Mouse (Mus musculus): ENCODE measurements around the gene Eefsec. TPM values are rescaled to one million over a fixed set of nuclear protein-coding genes. Genes with fewer than 3 reads are reported as not detected.

The Eefsec gene
- polyA plus RNA-seq, 1 experiment from 2014 or later: 42.8 TPM

- H3K4me2 ChIP-seq: no peak overlapping the region
- no peak overlapping the region for H3K27ac ChIP-seq
- H3K4me1 ChIP-seq: no peaks in the 10 kb centered on the region
- no peak overlapping the region for H3K4me3 ChIP-seq (replicated peaks)
- H3K27me3 ChIP-seq: no peaks in the 10 kb centered on the region
- 17% methylated on average over 1 of the region's 1 CpGs for WGBS
- no peaks in the 10 kb centered on the region for H3K36me3 ChIP-seq
- 0 out of 2 replicates have a peak, but pooled peaks cover 3% of the 10 kb centered on the region for H3K9me3 ChIP-seq (replicated peaks)
- no peak overlapping the region for H3K9ac ChIP-seq
- ATAC-seq (replicated peaks; ENCODE audit: low FRiP score): no peak; the same call in 1 of the 2 replicates
Measured at GRCm38 (mm10) chr6:88363475-88364012, 82.8 kb downstream of the Eefsec start.

GRCm38 (mm10) chr6:88361096-88361495 lies 85.2 kb downstream of the Eefsec start:
- no peak overlapping the region for H3K4me3 ChIP-seq (replicated peaks)
- H3K9me3 ChIP-seq (replicated peaks): 0 out of 2 replicates have a peak, but pooled peaks cover 3% of the 10 kb centered on the region
- H3K4me1 ChIP-seq: no peaks in the 10 kb centered on the region
- WGBS: 70% methylated on average over 1 of the region's 1 CpGs
- H3K27ac ChIP-seq: no peak overlapping the region
- H3K27me3 ChIP-seq: no peaks in the 10 kb centered on the region
- H3K9ac ChIP-seq: no peak overlapping the region
- no peaks in the 10 kb centered on the region for H3K36me3 ChIP-seq
- ATAC-seq (replicated peaks; ENCODE audit: low FRiP score): no peak
- H3K4me2 ChIP-seq: no peak overlapping the region

- Histone ChIP-seq H3K4me1 (no peaks in the 10 kb centered on the region), H3K27ac (no peak overlapping the region), H3K9me3 (replicated peaks) (0 out of 2 replicates have a peak, but pooled peaks cover 3% of the 10 kb centered on the region), H3K27me3 (no peaks in the 10 kb centered on the region), H3K4me2 (no peak overlapping the region), H3K9ac (no peak overlapping the region), H3K36me3 (peaks cover 7% of the 10 kb centered on the region; the same call in 1 of the 2 replicates), H3K4me3 (replicated peaks) (no peak overlapping the region)
- ATAC-seq (replicated peaks; ENCODE audit: low FRiP score): no peak
Measured at GRCm38 (mm10) chr6:88358210-88358609, 88.1 kb downstream of the Eefsec start.

- no peak overlapping the region for H3K4me2 ChIP-seq
- ATAC-seq (replicated peaks; ENCODE audit: low FRiP score): no peak
- H3K4me3 ChIP-seq (replicated peaks): no peak overlapping the region
- H3K4me1 ChIP-seq: no peaks in the 10 kb centered on the region; the same call in 1 of the 2 replicates
- peaks cover 9% of the 10 kb centered on the region for H3K36me3 ChIP-seq
- 58% methylated on average over 3 of the region's 3 CpGs for WGBS
- 0 out of 2 replicates have a peak, but pooled peaks cover 3% of the 10 kb centered on the region for H3K9me3 ChIP-seq (replicated peaks)
- H3K27ac ChIP-seq: no peak overlapping the region
- no peaks in the 10 kb centered on the region for H3K27me3 ChIP-seq
- H3K9ac ChIP-seq: no peak overlapping the region
Measured at GRCm38 (mm10) chr6:88355866-88356265, 90.5 kb downstream of the Eefsec start.

- Histone ChIP-seq H3K9me3 (replicated peaks) (no peaks in the 10 kb centered on the region), H3K27ac (no peak overlapping the region), H3K4me1 (no peaks in the 10 kb centered on the region; the same call in 1 of the 2 replicates), H3K9ac (no peak overlapping the region), H3K4me3 (replicated peaks) (no peak overlapping the region), H3K4me2 (no peak overlapping the region), H3K36me3 (peaks cover 14% of the 10 kb centered on the region), H3K27me3 (no peaks in the 10 kb centered on the region)
- WGBS: 38% methylated on average over 4 of the region's 4 CpGs
- no peak for ATAC-seq (replicated peaks; ENCODE audit: low FRiP score)
Measured at GRCm38 (mm10) chr6:88352541-88352940, 93.8 kb downstream of the Eefsec start.

GRCm38 (mm10) chr6:88346776-88347175 lies 99.6 kb downstream of the Eefsec start:
- Histone ChIP-seq H3K9ac (no peak overlapping the region), H3K27me3 (no peaks in the 10 kb centered on the region), H3K4me3 (replicated peaks) (no peak overlapping the region), H3K36me3 (peaks cover 14% of the 10 kb centered on the region; the same call in 1 of the 2 replicates), H3K27ac (no peak overlapping the region), H3K4me1 (peaks cover 20% of the 10 kb centered on the region), H3K9me3 (replicated peaks) (no peaks in the 10 kb centered on the region), H3K4me2 (no peak overlapping the region)
- WGBS: 96% methylated on average over 1 of the region's 1 CpGs
- ATAC-seq (replicated peaks; ENCODE audit: low FRiP score): no peak

GRCm38 (mm10) chr6:88345311-88345710 lies 101.0 kb downstream of the Eefsec start:
- no peaks in the 10 kb centered on the region for H3K9me3 ChIP-seq (replicated peaks)
- no peaks in the 10 kb centered on the region for H3K27me3 ChIP-seq
- peaks cover 20% of the 10 kb centered on the region for H3K4me1 ChIP-seq
- no peak overlapping the region for H3K27ac ChIP-seq
- peaks cover 13% of the 10 kb centered on the region; the same call in 1 of the 2 replicates for H3K36me3 ChIP-seq
- 81% methylated on average over 2 of the region's 2 CpGs for WGBS
- no peak overlapping the region for H3K4me3 ChIP-seq (replicated peaks)
- no peak for ATAC-seq (replicated peaks; ENCODE audit: low FRiP score)
- no peak overlapping the region for H3K9ac ChIP-seq
- no peak overlapping the region for H3K4me2 ChIP-seq

GRCm38 (mm10) chr6:88343485-88344450 lies 102.6 kb downstream of the Eefsec start:
- Histone ChIP-seq H3K27ac (peak overlapping the region; percentile 86), H3K36me3 (peaks cover 9% of the 10 kb centered on the region; the same call in 1 of the 2 replicates), H3K9me3 (replicated peaks) (no peaks in the 10 kb centered on the region), H3K4me3 (replicated peaks) (no peak overlapping the region), H3K4me1 (peaks cover 20% of the 10 kb centered on the region), H3K9ac (no peak overlapping the region), H3K4me2 (0 out of 2 replicates have a peak overlapping the region, but pooled peaks have one; percentile 17), H3K27me3 (no peaks in the 10 kb centered on the region)
- WGBS: 34% methylated on average over 7 of the region's 7 CpGs
- peak; percentile 63 for ATAC-seq (replicated peaks; ENCODE audit: low FRiP score)

GRCm38 (mm10) chr6:88342965-88343364 lies 103.4 kb downstream of the Eefsec start:
- no peaks in the 10 kb centered on the region for H3K27me3 ChIP-seq
- peaks cover 9% of the 10 kb centered on the region; the same call in 1 of the 2 replicates for H3K36me3 ChIP-seq
- no peak overlapping the region for H3K4me3 ChIP-seq (replicated peaks)
- no peak for ATAC-seq (replicated peaks; ENCODE audit: low FRiP score)
- H3K4me1 ChIP-seq: peaks cover 20% of the 10 kb centered on the region
- H3K9ac ChIP-seq: no peak overlapping the region
- no peaks in the 10 kb centered on the region for H3K9me3 ChIP-seq (replicated peaks)
- peak overlapping the region; percentile 86 for H3K27ac ChIP-seq
- no peak overlapping the region for H3K4me2 ChIP-seq
- 72% methylated on average over 3 of the region's 3 CpGs for WGBS

- Histone ChIP-seq H3K4me2 (no peak overlapping the region), H3K4me1 (peaks cover 20% of the 10 kb centered on the region), H3K9me3 (replicated peaks) (no peaks in the 10 kb centered on the region), H3K36me3 (no peaks in the 10 kb centered on the region; the same call in 1 of the 2 replicates), H3K9ac (no peak overlapping the region), H3K27ac (no peak overlapping the region), H3K4me3 (replicated peaks) (no peak overlapping the region), H3K27me3 (no peaks in the 10 kb centered on the region)
- ATAC-seq (replicated peaks; ENCODE audit: low FRiP score): no peak
- 92% methylated on average over 3 of the region's 3 CpGs for WGBS
Measured at GRCm38 (mm10) chr6:88341182-88341581, 105.2 kb downstream of the Eefsec start.

- H3K9me3 ChIP-seq (replicated peaks): no peaks in the 10 kb centered on the region
- no peak overlapping the region for H3K4me3 ChIP-seq (replicated peaks)
- no peak overlapping the region for H3K27ac ChIP-seq
- H3K4me1 ChIP-seq: peaks cover 20% of the 10 kb centered on the region
- H3K36me3 ChIP-seq: no peaks in the 10 kb centered on the region; the same call in 1 of the 2 replicates
- no peak overlapping the region for H3K9ac ChIP-seq
- H3K27me3 ChIP-seq: no peaks in the 10 kb centered on the region
- ATAC-seq (replicated peaks; ENCODE audit: low FRiP score): no peak
- 87% methylated on average over 7 of the region's 7 CpGs for WGBS
- no peak overlapping the region for H3K4me2 ChIP-seq
Measured at GRCm38 (mm10) chr6:88340761-88341160, 105.6 kb downstream of the Eefsec start.

GRCm38 (mm10) chr6:88329336-88329735 lies 117.0 kb downstream of the Eefsec start:
- Histone ChIP-seq H3K36me3 (0 out of 2 replicates have a peak, but pooled peaks cover 2% of the 10 kb centered on the region), H3K9ac (no peak overlapping the region), H3K4me3 (replicated peaks) (no peak overlapping the region), H3K4me2 (no peak overlapping the region), H3K27ac (no peak overlapping the region), H3K27me3 (no peaks in the 10 kb centered on the region), H3K4me1 (peaks cover 10% of the 10 kb centered on the region), H3K9me3 (replicated peaks) (no peaks in the 10 kb centered on the region)
- ATAC-seq (replicated peaks; ENCODE audit: low FRiP score): no peak
